Comparison of ENCODE assay signal across 25 mouse cellular contexts in the genomic region with DNA sequence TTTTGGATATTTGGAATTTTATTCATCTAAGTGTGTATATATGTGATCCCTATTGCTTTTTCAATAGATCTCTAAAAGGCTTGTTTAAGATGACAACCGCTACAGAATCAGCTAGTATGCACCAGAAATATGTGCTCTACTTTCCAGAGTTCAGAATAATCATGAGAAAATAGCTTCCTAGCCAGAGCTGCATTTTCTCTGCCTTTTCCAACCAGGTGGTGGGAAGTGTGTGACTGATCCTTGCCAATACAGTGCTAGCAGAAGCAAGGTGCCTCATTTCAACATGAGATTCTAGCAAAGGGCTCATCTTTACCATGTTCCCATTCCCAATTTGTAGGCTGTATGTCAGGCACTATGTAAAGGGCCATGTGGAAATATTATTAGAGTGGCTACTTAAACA.
DNase-seq lines count a peak whose midpoint lies in the region; ATAC-seq and TF ChIP-seq lines count a peak whose summit lies in the region.
"Had no signal": no experiment of that assay in that cellular context is flagged by ENCODE, and none has a peak within 500 bp of the region (broad histone marks: within the 10 kb centered on the region; RNA-seq: fewer than 3 reads in every experiment).

No protein-coding gene starts in this region.

- H3K9ac ChIP-seq in limb, embryonic 12.5 days (replicated peaks), result no peak overlapping the region
- H3K9ac ChIP-seq: embryonic facial prominence, embryonic 12.5 days; forebrain, embryonic 13.5 days; forebrain, embryonic 15.5 days had no signal

- H3K9me3 ChIP-seq in limb, embryonic 12.5 days, result no peaks in the 10 kb centered on the region
- H3K9me3 ChIP-seq in limb, embryonic 10.5 days (replicated peaks), result no peaks in the 10 kb centered on the region
- H3K9me3 ChIP-seq: embryonic facial prominence, embryonic 10.5 days; embryonic facial prominence, embryonic 12.5 days; forebrain, embryonic 13.5 days; forebrain, embryonic 15.5 days; G1E had no signal

- ATAC-seq in frontal cortex, adult (ENCODE audit: low TSS enrichment), result peak; percentile 97
- ATAC-seq in limb, embryonic 12.5 days (ENCODE audit: insufficient number of reproducible peaks, insufficient read depth, low FRiP score, low TSS enrichment, low read depth), result no peak
- ATAC-seq: activated CD4-positive, CD25-positive, alpha-beta regulatory T cell, adult 4 months; CD4-positive, CD25-positive, alpha-beta regulatory T cell, adult 4 months; forebrain, embryonic 13.5 days; forebrain, embryonic 15.5 days; Patski had no signal

- H3K27ac ChIP-seq in layer of hippocampus, adult 2 months, result peak overlapping the region; percentile 15; the same call in 1 of the 2 replicates
- H3K27ac ChIP-seq in limb, embryonic 12.5 days, result peak overlapping the region; percentile 45; the same call in 1 of the 2 replicates
- H3K27ac ChIP-seq in limb, embryonic 10.5 days, result no peak overlapping the region
- H3K27ac ChIP-seq: embryonic facial prominence, embryonic 10.5 days; embryonic facial prominence, embryonic 12.5 days; forebrain, embryonic 13.5 days; forebrain, embryonic 15.5 days had no signal

- WGBS in limb, embryonic 12.5 days, result 92% methylated on average over 1 of the region's 1 CpGs
- 91% methylated on average over 1 of the region's 1 CpGs for WGBS in limb, embryonic 10.5 days

- H3K4me2 ChIP-seq in limb, embryonic 12.5 days, result no peak overlapping the region
- H3K4me2 ChIP-seq: embryonic facial prominence, embryonic 12.5 days; forebrain, embryonic 13.5 days; forebrain, embryonic 15.5 days had no signal

- no peaks in the 10 kb centered on the region for H3K27me3 ChIP-seq in limb, embryonic 12.5 days
- no peaks in the 10 kb centered on the region for H3K27me3 ChIP-seq in limb, embryonic 10.5 days (ENCODE audit: low read depth, poor library complexity, severe bottlenecking)
- H3K27me3 ChIP-seq: CH12.LX; embryonic facial prominence, embryonic 12.5 days; forebrain, embryonic 13.5 days; forebrain, embryonic 15.5 days; Patski had no signal

- H3K36me3 ChIP-seq in limb, embryonic 12.5 days, result no peaks in the 10 kb centered on the region
- H3K36me3 ChIP-seq in limb, embryonic 10.5 days, result no peaks in the 10 kb centered on the region
- H3K36me3 ChIP-seq: embryonic facial prominence, embryonic 10.5 days; embryonic facial prominence, embryonic 12.5 days; forebrain, embryonic 15.5 days; G1E had no signal

- DNase-seq in frontal cortex, postnatal 14 days (ENCODE audit: low spot score in 2 of 2), result no peak
- DNase-seq in layer of hippocampus, adult 2 months (ENCODE audit: low spot score in 2 of 2), result no peak
- DNase-seq in layer of hippocampus, postnatal 10 days (ENCODE audit: low spot score in 2 of 2), result no peak
- no peak for DNase-seq in limb, embryonic 10.5 days (ENCODE audit: low spot score)
- peak; percentile 6 to 7 for DNase-seq in right cerebral cortex, adult 2 months (ENCODE audit: low spot score in 2 of 2)
- no peak for DNase-seq in right cerebral cortex, postnatal 4 days
- DNase-seq: adrenal gland, adult 8-10 months; adrenal gland, postnatal 14 days; B cell, adult 2 months; cerebellum, adult 11-12 months; cerebellum, adult 2 months; cerebellum, adult 9-10 months; cerebellum, postnatal 10 days; cerebellum, postnatal 25 days had no signal

- H3K4me1 ChIP-seq in limb, embryonic 12.5 days (replicated peaks), result peaks cover 4% of the 10 kb centered on the region; the same call in 1 of the 2 replicates
- no peaks in the 10 kb centered on the region for H3K4me1 ChIP-seq in limb, embryonic 10.5 days
- H3K4me1 ChIP-seq: embryonic facial prominence, embryonic 10.5 days; embryonic facial prominence, embryonic 12.5 days; forebrain, embryonic 13.5 days; forebrain, embryonic 15.5 days had no signal

- no peak overlapping the region for H3K4me3 ChIP-seq in layer of hippocampus, adult 2 months
- no peak overlapping the region for H3K4me3 ChIP-seq in limb, embryonic 12.5 days (replicated peaks)
- no peak overlapping the region for H3K4me3 ChIP-seq in limb, embryonic 10.5 days
- H3K4me3 ChIP-seq: embryonic facial prominence, embryonic 10.5 days; embryonic facial prominence, embryonic 12.5 days; forebrain, embryonic 13.5 days; forebrain, embryonic 15.5 days had no signal

- TF ChIP-seq CTCF in layer of hippocampus, adult 2 months (conservative IDR thresholded peaks at IDR 0.05), result no peak

Comparison
In these comparisons a context has a peak if more than half of its experiments do, and no peak if none do; other contexts are left out.
1. DNase-seq: peak in right cerebral cortex, adult 2 months (2 of 2); none in frontal cortex, postnatal 14 days (0 of 2), layer of hippocampus, adult 2 months (0 of 2), layer of hippocampus, postnatal 10 days (0 of 2), limb, embryonic 10.5 days (single experiment) and right cerebral cortex, postnatal 4 days (single experiment).